Mouse (Mus musculus): ENCODE results near the gene Rasgrf1. TPM values are rescaled to one million over a fixed set of nuclear protein-coding genes. Genes with fewer than 3 reads are reported as not detected.

The Rasgrf1 gene
- total RNA-seq, 2 experiments from 2014 or later, result not detected

- ATAC-seq (ENCODE audit: poor library complexity, severe bottlenecking), result no peak
Observed at GRCm38 (mm10) chr9:89968836-89969450, 59.2 kb downstream of the Rasgrf1 start.

GRCm38 (mm10) chr9:89970271-89970670 lies 60.6 kb downstream of the Rasgrf1 start:
- ATAC-seq (ENCODE audit: poor library complexity, severe bottlenecking), result no peak

- peak; percentile 68 for ATAC-seq (ENCODE audit: poor library complexity, severe bottlenecking)
Observed at GRCm38 (mm10) chr9:89970886-89971486, 61.3 kb downstream of the Rasgrf1 start.

DNA sequence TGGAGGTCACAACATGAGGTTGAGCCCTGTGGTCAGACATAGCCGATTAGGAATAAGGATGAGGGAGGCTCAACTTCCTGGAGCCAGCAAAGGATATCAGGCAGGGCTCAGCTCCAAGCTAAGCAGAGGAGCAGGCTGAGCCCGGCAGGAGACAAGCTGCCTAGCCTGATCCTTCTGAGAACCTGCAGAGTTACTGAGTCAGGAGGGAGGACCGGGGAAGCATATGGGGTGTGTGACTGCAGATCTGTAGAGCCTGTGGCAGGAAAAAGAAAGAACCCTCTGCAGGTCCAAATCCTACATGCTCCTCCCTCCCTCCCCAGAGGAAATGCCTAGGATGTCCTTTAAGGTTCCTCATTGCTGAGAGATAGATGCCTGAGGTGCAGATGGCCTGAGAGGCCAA lies 62.6 kb downstream of the Rasgrf1 start:
- no peak for ATAC-seq (ENCODE audit: poor library complexity, severe bottlenecking)

DNA sequence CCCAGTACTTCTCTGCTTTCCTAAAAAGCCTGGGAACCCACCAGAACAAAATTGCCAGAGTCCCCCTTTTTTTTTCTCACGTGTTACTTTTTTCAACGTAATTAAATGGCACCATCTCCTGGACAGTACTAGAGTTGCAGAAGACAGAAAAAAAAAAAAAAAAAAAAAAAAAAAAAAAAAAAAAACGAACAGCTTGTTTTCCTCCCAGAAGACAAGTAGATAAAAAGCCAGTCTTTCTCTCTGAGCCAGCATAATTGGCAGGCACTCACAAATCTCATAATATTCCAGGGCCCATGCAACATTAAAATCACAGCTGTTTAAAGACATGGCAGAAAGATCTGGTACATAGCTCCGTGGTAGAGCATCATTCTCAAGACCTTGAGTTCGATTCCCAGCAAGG lies 64.1 kb downstream of the Rasgrf1 start:
- no peak for ATAC-seq (ENCODE audit: poor library complexity, severe bottlenecking)

- no peak for ATAC-seq (ENCODE audit: poor library complexity, severe bottlenecking)
Observed at GRCm38 (mm10) chr9:89974463-89974931, 64.8 kb downstream of the Rasgrf1 start.

DNA sequence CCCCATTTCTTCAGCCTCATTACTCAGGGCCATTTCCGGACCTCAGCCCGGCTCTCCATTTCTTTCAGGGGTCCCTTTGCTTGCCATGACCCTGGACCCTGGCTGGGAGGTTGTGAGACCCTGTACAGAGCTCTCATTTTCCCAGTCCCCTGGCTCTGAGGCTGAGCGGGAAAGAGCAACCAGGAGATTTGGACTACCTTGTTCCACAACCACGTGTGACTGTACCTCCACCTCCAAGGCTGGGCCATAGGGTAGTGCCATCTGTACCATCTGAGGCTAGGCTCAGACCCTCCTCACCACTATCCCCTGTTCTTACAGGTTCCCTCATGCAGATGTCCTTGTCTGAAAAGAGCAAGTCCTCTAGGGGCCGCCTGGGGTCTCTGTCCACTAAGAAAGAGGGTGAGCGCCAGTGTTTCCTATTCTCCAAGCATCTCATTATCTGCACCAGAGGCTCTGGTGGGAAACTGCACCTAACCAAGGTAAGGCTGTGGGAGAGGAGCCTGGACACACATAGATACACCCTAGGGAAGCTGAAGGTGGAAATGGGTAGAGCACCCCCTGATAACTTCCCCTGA lies 66.7 kb downstream of the Rasgrf1 start:
- no peak for ATAC-seq (ENCODE audit: poor library complexity, severe bottlenecking)

GRCm38 (mm10) chr9:89979248-89979647 lies 69.5 kb downstream of the Rasgrf1 start:
- ATAC-seq (ENCODE audit: poor library complexity, severe bottlenecking), result no peak

- no peak for ATAC-seq (ENCODE audit: poor library complexity, severe bottlenecking)
Observed at GRCm38 (mm10) chr9:89982256-89982655, 72.5 kb downstream of the Rasgrf1 start.

GRCm38 (mm10) chr9:89988053-89988452 lies 78.3 kb downstream of the Rasgrf1 start:
- peak; percentile 31; the same call in 1 of the 2 replicates for ATAC-seq (ENCODE audit: poor library complexity, severe bottlenecking)

GRCm38 (mm10) chr9:89988811-89989528 lies 79.3 kb downstream of the Rasgrf1 start:
- peak; percentile 87 for ATAC-seq (ENCODE audit: poor library complexity, severe bottlenecking)

- peak; percentile 84 for ATAC-seq (ENCODE audit: poor library complexity, severe bottlenecking)
Observed at GRCm38 (mm10) chr9:90006432-90006831, 96.7 kb downstream of the Rasgrf1 start.

- ATAC-seq (ENCODE audit: poor library complexity, severe bottlenecking), result no peak
Observed at GRCm38 (mm10) chr9:90007094-90007493, 97.4 kb downstream of the Rasgrf1 start.

DNA sequence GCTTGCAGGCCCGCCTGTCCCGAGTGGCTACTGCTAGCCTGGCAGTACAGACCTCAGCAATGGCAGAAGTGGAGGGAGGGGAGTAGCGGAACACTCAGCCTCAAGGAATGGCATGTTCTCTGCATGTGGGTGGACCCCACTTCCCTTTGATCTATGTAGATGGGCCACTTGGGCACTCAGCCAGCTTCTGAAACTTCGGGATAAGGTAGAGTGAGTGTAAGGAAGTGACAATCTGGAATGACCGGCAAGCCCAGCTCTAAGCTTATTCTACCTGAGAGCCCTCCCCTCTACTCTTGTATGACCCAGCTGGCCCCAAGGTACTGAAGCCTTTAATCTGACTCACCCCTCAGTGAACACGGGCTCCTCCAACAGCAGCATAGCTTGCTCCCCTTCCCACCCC lies 98.4 kb downstream of the Rasgrf1 start:
- ATAC-seq (ENCODE audit: poor library complexity, severe bottlenecking), result no peak

DNA sequence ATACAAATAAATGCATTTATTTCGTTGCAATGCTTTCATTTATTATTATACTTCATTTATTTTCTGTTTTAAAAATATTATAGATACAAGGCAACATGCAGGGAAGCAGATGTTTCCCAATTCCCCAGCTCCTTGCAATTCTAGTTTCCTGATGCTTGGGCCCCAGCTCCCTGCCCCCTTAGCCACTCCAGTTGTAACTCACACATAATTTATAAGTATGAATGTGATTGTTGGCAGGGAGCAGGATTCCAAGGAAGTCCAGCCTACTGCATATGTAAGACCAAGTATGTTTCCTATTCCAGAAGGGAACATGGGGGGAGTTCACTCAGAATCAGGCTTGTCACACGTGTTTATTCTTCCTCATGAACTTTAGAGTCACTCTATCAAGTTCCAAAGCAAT lies 102.1 kb downstream of the Rasgrf1 start:
- ATAC-seq (ENCODE audit: poor library complexity, severe bottlenecking), result no peak

DNA sequence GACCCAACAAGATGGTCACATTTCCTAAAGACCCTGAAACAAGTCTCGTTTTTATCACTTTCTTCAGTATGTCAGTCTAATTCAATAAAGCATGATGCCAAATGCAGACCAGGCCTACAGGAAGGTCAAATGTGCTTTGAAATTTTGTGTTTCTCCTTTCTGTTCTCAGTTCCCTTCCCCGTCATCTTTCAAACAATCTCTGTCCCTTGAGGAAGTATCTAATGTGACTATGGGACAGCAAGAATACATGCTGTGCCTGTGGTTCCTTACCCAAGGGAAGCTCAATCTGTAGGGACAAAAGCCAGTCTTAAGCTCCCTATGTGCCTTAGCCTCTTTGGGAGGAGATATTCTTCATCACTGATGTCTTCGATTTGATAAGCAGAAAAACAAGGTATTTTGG lies 104.9 kb downstream of the Rasgrf1 start:
- ATAC-seq (ENCODE audit: poor library complexity, severe bottlenecking), result peak; percentile 78

- ATAC-seq (ENCODE audit: poor library complexity, severe bottlenecking), result no peak
Observed at GRCm38 (mm10) chr9:90016204-90016603, 106.5 kb downstream of the Rasgrf1 start.

DNA sequence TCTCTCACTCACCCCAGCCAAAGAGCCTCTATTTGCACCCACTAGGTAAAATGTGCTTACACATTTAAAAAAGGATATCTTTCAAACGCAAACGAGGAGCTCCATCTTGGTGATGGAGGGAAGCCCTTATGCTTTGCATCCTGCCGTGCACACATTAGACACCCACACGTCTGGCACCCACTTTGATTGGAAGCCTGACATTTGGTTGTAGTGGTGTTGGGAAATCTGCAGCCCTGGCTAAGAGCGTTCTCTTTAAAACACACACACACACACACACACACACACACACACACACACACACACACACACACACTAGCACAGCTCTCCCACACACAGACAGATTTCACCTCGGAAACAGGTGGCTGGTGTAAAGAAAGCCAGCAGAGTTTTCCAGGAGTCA lies 111.2 kb downstream of the Rasgrf1 start:
- no peak for ATAC-seq (ENCODE audit: poor library complexity, severe bottlenecking)

GRCm38 (mm10) chr9:90021442-90021841 lies 111.7 kb downstream of the Rasgrf1 start:
- ATAC-seq (ENCODE audit: poor library complexity, severe bottlenecking), result peak; percentile 86

GRCm38 (mm10) chr9:90027709-90028108 lies 118.0 kb downstream of the Rasgrf1 start:
- peak; percentile 72 for ATAC-seq (ENCODE audit: poor library complexity, severe bottlenecking)

GRCm38 (mm10) chr9:90033922-90034321 lies 124.2 kb downstream of the Rasgrf1 start:
- ATAC-seq (ENCODE audit: poor library complexity, severe bottlenecking), result peak; percentile 97

DNA sequence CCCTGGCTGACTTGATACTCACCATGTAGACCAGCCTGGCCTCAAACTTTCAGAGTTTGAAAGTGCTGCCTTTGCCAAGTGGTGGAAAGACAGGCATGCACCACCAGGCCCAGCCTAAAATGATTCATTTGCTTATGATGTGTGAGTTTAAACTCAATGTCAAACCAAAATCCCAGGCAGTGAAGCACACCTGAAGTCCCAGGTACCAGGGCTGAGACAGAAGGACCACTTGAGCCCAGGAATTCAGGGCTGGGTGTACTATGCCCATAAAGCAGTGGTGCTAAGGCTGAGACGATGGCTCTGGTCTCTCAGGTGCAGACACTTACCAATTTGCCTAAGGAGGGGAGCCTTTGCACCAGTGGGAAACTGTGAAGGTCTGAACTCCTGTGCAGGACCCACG lies 125.5 kb downstream of the Rasgrf1 start:
- ATAC-seq (ENCODE audit: poor library complexity, severe bottlenecking), result no peak
